Mouse (Mus musculus) layer of hippocampus, postnatal 10 days (tissue): ENCODE measurements around the gene Vangl1. TPM values are rescaled to one million over a fixed set of nuclear protein-coding genes. Genes with fewer than 3 reads are reported as not detected.

Experiments used
- DNase-seq, 2 experiments: peaks; one replicate each; pipeline ENCODE4 v3.0.0; 2021; ENCODE audit warnings: low spot score in 2 of 2
- total RNA-seq, 2 experiments: library from RNA; stranded (reverse); gene quantifications; 2 replicates each; pipeline ENCODE4 v1.2.3; 2021

Gene Vangl1
- total RNA-seq, 2 experiments from 2014 or later: 8.4 to 11.0 TPM

DNA sequence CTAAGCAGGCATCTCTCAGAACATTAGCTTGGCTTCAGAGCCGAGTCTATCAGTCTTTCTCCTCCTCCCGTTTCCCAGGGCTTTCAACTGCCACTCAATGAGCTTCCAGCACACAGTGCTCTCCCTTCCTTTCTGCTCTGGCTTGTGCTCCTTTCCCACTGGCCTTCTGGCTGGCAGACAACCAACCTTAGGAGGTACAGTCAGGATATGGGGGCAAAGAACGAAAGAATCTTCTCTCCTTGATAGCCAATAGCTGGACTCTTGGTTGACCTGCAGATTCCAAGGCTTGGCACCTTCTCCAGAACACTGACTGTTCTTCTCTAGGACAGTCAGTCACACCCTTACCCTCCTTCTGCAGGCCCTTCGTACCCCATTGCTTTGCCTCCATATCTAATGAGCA lies 5.3 kb downstream of the Vangl1 start:
- no peak for DNase-seq

GRCm38 (mm10) chr3:102198446-102198845 lies 6.0 kb downstream of the Vangl1 start:
- no peak for DNase-seq

DNA sequence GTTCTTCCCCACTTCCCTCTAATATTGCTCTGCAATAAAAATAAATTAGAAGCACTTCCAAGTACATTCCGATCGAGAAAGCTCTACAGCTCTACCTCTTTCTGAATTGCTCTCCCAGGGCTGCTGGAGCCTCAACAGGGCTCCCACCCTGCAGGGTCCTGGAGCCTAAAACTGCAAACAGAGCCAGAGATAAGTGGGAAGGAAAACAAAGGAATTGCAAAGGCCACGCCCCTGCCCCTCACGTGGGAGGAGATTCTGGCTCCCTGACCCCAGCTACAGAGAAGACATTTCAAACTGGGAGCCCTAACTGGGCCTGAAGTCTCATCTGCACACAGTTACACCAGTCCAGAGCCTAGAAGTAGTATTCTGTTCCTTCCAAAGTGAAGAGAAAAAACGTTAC lies 6.7 kb downstream of the Vangl1 start:
- no peak for DNase-seq

DNA sequence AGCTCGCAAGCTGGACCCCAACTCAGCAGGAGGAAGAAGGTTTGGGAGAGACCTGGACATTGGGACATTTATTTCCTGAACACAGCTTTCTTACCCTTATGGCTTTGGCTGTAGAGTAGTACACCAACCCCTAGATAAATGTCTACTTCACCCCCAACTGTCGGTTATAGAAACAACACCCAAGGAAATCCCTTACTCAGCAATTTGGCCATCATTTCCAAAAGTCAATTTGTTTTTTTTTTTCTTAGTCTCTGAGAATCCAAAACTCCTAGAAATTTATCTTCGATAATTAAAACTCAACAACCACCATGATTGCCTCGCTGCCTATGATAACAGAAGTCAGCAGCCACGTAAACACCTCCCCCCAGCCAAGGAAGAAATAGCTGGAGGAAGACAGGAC lies 7.3 kb downstream of the Vangl1 start:
- no peak for DNase-seq

GRCm38 (mm10) chr3:102196166-102196565 lies 8.3 kb downstream of the Vangl1 start:
- DNase-seq: no peak

- DNase-seq: no peak
Measured at GRCm38 (mm10) chr3:102195762-102196161, 8.7 kb downstream of the Vangl1 start.

DNA sequence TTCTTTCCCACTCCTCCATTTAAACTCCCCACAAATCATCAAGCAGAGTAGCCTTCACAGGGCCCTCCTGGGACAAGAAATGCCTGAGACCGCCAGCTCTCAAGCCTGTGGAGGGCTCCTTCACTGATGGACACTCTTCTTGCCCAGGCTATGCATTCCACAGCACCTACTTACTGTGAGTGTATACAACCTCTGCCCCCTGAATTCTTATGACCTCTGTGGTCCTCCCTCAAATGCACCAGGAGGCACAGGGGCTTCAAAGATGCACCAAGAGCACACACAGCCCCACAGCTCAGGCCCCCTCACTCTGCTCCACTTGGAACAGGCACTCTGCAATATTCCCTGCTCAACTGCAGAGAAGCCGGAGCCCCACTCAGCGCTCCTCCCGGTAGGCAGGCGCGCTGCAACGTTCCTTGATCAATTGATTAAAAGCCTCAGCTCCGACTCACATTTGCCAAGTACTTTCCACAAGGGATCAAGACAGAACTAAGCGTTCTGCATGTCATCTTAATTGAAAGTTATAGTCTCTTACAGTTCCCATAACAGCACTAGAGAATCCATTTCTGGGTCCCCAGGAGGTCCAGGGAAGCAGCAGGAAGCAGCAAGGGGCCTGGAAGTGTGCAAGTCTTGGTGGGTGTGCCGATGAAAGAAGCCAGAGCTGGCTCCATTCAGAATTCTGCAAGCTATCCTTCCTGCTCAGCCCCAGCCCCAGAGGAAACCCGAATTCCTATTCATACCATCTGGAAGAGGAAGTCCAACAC lies 10.0 kb downstream of the Vangl1 start:
- DNase-seq: peak in 1 of 2 experiments; percentile 44

DNA sequence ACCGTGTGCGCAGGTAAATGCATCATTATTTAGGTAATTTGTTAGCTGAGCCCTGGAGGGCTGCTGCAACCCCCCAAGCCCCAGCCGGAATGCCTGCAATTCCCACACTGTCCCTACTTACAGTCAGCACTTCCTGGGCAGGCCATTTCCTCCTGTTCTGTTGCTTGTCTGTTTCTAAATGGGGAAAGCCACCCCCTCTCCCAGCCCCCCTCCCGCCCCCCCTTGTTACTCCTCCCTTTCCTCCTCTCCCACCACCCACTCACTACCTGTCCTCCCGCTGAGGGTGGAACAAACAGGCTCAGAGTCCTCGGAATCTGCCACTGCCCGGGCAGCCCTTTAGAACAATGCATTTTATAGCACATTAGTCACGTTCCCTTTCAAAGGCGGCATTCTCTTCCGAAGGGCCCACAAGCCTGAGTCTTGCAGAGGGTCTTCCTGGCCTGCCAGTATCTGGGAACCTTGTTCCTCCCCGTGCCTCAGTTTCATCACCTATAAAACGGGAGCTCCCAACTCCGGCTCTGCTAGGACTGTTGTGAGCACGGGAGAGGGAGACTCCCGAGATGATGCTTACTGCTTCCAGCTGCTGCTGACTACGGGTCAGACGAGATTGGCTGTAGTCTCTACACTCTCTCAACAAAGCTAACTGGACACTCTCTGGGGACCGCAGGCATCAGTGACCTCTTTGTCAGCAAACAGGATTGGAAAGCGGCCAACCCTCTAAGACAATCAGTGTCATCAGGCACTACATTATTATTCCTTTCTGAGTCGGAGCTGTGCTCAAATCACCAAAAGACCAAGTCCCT lies 10.8 kb downstream of the Vangl1 start:
- DNase-seq: no peak

GRCm38 (mm10) chr3:102192621-102193020 lies 11.9 kb downstream of the Vangl1 start:
- no peak for DNase-seq

GRCm38 (mm10) chr3:102191575-102191974 lies 12.9 kb downstream of the Vangl1 start:
- no peak for DNase-seq

DNA sequence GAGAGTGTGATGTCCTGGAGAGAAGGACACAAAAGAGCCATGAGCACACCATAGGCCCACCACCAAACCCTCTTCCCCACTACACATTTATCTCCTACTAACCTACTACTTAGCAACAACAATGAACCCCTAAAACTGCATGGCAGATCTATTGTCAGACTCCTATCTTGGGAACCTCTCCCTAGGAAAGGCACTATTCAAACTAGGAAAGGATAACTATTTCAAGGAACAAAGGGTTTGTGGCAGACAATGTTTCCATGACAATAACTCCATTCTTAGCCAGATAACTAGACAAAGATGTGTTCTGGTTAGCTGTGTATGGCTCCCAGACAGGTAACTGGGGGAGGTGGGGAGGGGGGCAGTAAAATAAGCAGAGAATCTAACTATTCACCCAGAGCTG lies 13.9 kb downstream of the Vangl1 start:
- DNase-seq: no peak

DNA sequence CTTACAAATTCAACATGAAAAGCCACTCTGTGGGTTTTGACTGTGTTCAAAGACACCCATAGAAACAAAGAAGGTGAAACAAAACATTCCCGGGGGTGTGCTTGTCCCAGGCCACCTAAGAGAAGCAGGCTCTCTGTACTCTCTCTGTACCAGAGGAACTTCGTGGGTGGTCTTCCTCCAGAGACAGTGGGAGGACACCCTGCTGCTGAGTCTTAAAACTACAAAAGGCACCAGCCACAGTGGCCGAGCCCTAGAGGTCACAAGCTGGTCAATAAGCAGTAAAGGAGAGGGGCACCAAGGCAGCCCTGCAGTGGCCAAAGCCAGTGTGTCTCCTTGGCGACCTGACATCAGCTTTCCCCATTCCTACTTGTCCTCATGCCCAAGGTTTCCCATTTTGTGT lies 14.5 kb downstream of the Vangl1 start:
- no peak for DNase-seq

DNA sequence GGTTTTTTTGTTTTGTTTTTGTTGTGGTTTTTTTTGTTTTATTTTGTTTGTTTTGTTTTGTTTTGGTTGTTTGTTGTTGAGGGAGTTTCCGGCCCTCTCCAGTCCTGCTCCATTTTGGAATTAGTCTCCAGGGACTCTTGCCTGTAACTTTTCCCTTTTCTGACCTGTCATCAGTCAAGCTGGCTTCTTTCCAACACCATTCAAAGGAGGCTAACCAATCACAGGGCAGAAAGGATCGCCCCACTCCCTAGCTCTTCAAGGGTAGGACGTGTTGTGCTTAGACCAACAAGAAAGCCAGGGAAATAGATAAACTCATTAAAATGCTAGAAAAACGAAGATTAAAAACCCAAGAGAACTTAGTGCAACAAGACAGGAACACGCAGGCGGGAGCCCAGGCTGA lies 15.5 kb downstream of the Vangl1 start:
- no peak for DNase-seq

DNA sequence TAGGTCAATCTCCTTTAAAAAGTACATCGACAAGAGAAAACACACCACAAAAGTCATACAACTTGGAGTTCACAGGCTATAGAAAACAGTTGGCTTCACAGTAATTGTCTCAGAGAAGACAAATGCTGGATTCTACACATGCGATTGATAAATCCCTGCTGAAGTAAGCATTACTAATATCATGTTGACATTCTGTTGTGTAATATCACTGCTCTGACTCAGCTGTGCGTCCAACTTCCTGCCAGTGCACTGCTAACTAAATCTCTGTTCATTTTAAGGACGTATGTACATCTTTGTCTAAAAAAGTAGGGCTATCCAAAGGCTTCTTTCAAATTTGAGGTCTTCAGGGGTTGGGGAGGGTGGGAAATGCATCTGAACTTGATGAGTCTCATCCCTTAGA lies 17.1 kb downstream of the Vangl1 start:
- no peak for DNase-seq

DNA sequence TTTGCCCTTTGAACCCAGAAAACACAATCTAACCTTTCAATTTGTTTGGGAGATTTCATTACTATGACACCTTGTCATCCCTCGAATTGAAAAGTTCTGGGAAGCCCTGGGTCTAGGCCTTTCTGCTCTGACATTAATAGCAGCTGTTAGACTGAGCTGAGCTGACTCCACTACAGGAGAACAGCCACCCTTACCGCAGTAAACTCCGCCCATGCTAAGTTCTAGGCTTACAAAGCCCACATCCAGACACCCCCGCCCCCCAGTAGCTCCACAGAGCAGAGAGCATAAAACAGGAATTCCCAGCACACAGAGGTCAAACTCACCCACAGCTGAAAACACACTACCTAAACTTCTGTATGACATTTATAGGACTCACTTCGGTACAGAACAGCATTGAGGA lies 19.8 kb downstream of the Vangl1 start:
- no peak for DNase-seq

GRCm38 (mm10) chr3:102182601-102183000 lies 21.9 kb downstream of the Vangl1 start:
- DNase-seq: no peak

- no peak for DNase-seq
Measured at GRCm38 (mm10) chr3:102181191-102181590, 23.3 kb downstream of the Vangl1 start.

- no peak for DNase-seq
Measured at GRCm38 (mm10) chr3:102180746-102181145, 23.7 kb downstream of the Vangl1 start.

DNA sequence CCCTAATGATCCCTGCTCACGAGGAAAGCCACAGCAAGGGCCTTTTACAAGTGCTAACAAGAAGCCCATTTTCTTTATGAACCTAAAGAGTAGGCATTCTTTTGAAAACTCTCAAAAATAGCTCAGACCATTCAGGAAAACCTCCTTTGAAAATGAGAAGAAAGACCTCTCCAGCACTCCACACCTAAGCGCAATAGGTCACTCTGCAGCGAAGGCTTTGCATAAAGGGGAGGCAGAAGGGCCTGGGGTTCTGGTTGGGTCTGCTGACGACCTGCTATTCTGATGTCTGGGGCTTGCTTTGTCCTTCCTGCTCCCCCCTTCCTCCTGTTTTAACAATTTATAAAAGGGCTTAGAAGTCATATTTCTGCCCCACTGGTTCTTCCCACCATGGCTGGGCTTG lies 24.6 kb downstream of the Vangl1 start:
- no peak for DNase-seq

- DNase-seq: no peak
Measured at GRCm38 (mm10) chr3:102177837-102178615, 26.5 kb downstream of the Vangl1 start.

DNA sequence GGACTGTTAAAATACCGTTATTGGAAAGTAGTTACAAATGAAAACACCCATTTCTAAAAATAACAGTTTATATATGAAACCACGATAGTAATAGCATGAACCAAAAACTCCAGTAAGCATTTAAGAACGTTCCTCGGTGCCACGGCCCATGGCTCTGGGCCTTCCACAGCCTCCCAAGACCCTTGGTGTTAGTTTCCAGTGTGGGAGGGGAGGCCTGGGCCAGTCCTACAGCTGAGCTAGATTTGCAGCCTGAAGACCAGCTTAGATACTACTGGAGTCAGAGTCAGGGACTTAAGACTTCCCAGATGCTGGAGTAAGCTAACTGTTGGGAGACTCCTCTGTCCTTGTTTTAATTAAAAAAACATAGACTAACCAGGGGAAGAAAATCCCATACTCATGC lies 28.4 kb downstream of the Vangl1 start:
- no peak for DNase-seq

DNA sequence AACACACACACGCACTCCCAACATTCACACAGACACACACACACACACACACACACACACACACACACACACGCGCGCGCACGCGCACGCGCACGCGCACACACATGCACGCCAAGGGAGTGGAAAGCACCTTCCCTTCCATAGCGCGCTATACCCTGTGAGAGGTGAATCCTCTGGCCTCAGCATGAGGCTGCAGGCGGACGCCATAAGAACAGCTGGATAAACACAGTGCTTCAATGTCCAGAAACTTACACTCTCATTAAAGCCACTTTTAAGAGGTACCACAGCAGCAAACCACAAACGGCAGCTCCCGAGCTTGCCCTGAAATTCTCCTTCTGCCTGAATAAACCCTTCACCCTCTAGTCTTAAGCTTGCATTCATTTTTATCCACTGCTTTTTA lies 28.8 kb downstream of the Vangl1 start:
- no peak for DNase-seq
